ENCODE assay signal across 9 mouse cellular contexts in genomic region chr11:111096612-111097011, GRCm38 (mm10). TPM values are rescaled to one million over a fixed set of nuclear protein-coding genes. Genes with fewer than 3 reads are reported as not detected.
DNase-seq lines count a peak whose midpoint lies in the region; ATAC-seq and TF ChIP-seq lines count a peak whose summit lies in the region.
"Had no signal": no experiment of that assay in that cellular context is flagged by ENCODE, and none has a peak within 500 bp of the region (broad histone marks: within the 10 kb centered on the region; RNA-seq: fewer than 3 reads in every experiment).

No protein-coding gene starts in this region.

- no peak for ATAC-seq in heart, embryonic 11.5 days (replicated peaks; ENCODE audit: insufficient number of reproducible peaks, low FRiP score, low TSS enrichment)
- peak; percentile 85 for ATAC-seq in liver, postnatal 0 days
- no peak for ATAC-seq in liver, embryonic 12.5 days
- no peak for ATAC-seq in CD4-positive, CD25-positive, alpha-beta regulatory T cell, adult 4 months
- no peak for ATAC-seq in hindbrain, embryonic 14.5 days (ENCODE audit: low FRiP score)
- ATAC-seq: hindbrain, postnatal 0 days had no signal

- no peak for TF ChIP-seq CTCF in liver, postnatal 0 days (IDR thresholded peaks at IDR 0.05; ENCODE audit: low read depth)

- 0 out of 2 replicates have a peak, but pooled peaks have one; percentile 17 for TF ChIP-seq EP300 in liver, postnatal 0 days (IDR thresholded peaks at IDR 0.05; ENCODE audit: low read depth)

- H3K36me3 ChIP-seq in heart, embryonic 11.5 days (ENCODE audit: control insufficient read depth, insufficient read depth, low read length) = no peaks in the 10 kb centered on the region
- no peaks in the 10 kb centered on the region for H3K36me3 ChIP-seq in liver, postnatal 0 days (replicated peaks; ENCODE audit: insufficient read depth, low read length)
- H3K36me3 ChIP-seq in liver, embryonic 12.5 days = no peaks in the 10 kb centered on the region
- no peaks in the 10 kb centered on the region for H3K36me3 ChIP-seq in hindbrain, embryonic 14.5 days (replicated peaks; ENCODE audit: control insufficient read depth, insufficient read depth)

- 81% methylated on average over 5 of the region's 5 CpGs for whole genome bisulfite sequencing in heart, embryonic 11.5 days (ENCODE audit: insufficient replicate concordance)
- 41% methylated on average over 5 of the region's 5 CpGs for WGBS in liver, postnatal 0 days (ENCODE audit: insufficient replicate concordance)
- WGBS in liver, embryonic 12.5 days (ENCODE audit: insufficient replicate concordance) = 32% methylated on average over 5 of the region's 5 CpGs
- 92% methylated on average over 5 of the region's 5 CpGs for WGBS in hindbrain, embryonic 14.5 days

- no peaks in the 10 kb centered on the region for H3K27me3 ChIP-seq in heart, embryonic 11.5 days (ENCODE audit: control insufficient read depth, insufficient read depth, low read length)
- H3K27me3 ChIP-seq in liver, postnatal 0 days (ENCODE audit: insufficient read depth, low read length) = no peaks in the 10 kb centered on the region
- no peaks in the 10 kb centered on the region for H3K27me3 ChIP-seq in liver, embryonic 12.5 days (replicated peaks)
- no peaks in the 10 kb centered on the region for H3K27me3 ChIP-seq in hindbrain, embryonic 14.5 days (ENCODE audit: control insufficient read depth, insufficient read depth, low read length)

- H3K4me2 ChIP-seq in heart, embryonic 11.5 days = no peak overlapping the region
- H3K4me2 ChIP-seq in liver, postnatal 0 days (ENCODE audit: low read depth, low read length) = no peak overlapping the region
- H3K4me2 ChIP-seq in liver, embryonic 12.5 days = no peak overlapping the region
- no peak overlapping the region for H3K4me2 ChIP-seq in hindbrain, embryonic 14.5 days (replicated peaks)

- no peak overlapping the region for H3K9ac ChIP-seq in heart, embryonic 11.5 days (ENCODE audit: low read depth, low read length)
- no peak overlapping the region for H3K9ac ChIP-seq in liver, postnatal 0 days (replicated peaks)
- no peak overlapping the region for H3K9ac ChIP-seq in liver, embryonic 12.5 days
- no peak overlapping the region for H3K9ac ChIP-seq in hindbrain, embryonic 14.5 days

- no peak overlapping the region for H3K27ac ChIP-seq in heart, embryonic 11.5 days (ENCODE audit: low read depth, low read length)
- H3K27ac ChIP-seq in liver, postnatal 0 days (ENCODE audit: low read depth) = no peak overlapping the region
- H3K27ac ChIP-seq in liver, embryonic 12.5 days = no peak overlapping the region
- no peak overlapping the region for H3K27ac ChIP-seq in hindbrain, embryonic 14.5 days
- H3K27ac ChIP-seq: hindbrain, postnatal 0 days had no signal

- peak; percentile 36 to 73 for DNase-seq in heart, adult 18-20 months
- DNase-seq in liver, postnatal 0 days = peak; percentile 15
- DNase-seq in lung, postnatal 10 days = peak; percentile 4
- DNase-seq in hindbrain, embryonic 14.5 days (ENCODE audit: low spot score) = no peak
- DNase-seq: thymus, postnatal 36 days had no signal

- no peak overlapping the region for H3K4me3 ChIP-seq in heart, embryonic 11.5 days (ENCODE audit: low read depth, low read length)
- H3K4me3 ChIP-seq in liver, postnatal 0 days (ENCODE audit: low read depth, low read length) = no peak overlapping the region
- H3K4me3 ChIP-seq in liver, embryonic 12.5 days = no peak overlapping the region
- no peak overlapping the region for H3K4me3 ChIP-seq in hindbrain, embryonic 14.5 days (replicated peaks; ENCODE audit: low read length)

- H3K9me3 ChIP-seq in heart, embryonic 11.5 days (replicated peaks; ENCODE audit: control insufficient read depth, low read length) = no peaks in the 10 kb centered on the region
- no peaks in the 10 kb centered on the region for H3K9me3 ChIP-seq in liver, postnatal 0 days (ENCODE audit: low read length)
- H3K9me3 ChIP-seq in liver, embryonic 12.5 days (replicated peaks) = no peaks in the 10 kb centered on the region
- no peaks in the 10 kb centered on the region for H3K9me3 ChIP-seq in hindbrain, embryonic 14.5 days (ENCODE audit: control insufficient read depth, low read length)

- H3K4me1 ChIP-seq in heart, embryonic 11.5 days (ENCODE audit: control insufficient read depth, insufficient read depth, low read length) = no peaks in the 10 kb centered on the region
- H3K4me1 ChIP-seq in liver, postnatal 0 days (ENCODE audit: insufficient read depth) = no peaks in the 10 kb centered on the region
- no peaks in the 10 kb centered on the region for H3K4me1 ChIP-seq in liver, embryonic 12.5 days
- no peaks in the 10 kb centered on the region for H3K4me1 ChIP-seq in hindbrain, embryonic 14.5 days (replicated peaks; ENCODE audit: control insufficient read depth, insufficient read depth, low read length)

RNA-seq across cellular contexts. Expression of gene Kcnj2, which starts 30.6 kb away (rescaled TPM):
- 10 to 100 TPM; 20.5 to 22.1 TPM for total RNA-seq in heart, adult 18-20 months (2021)
- 1.0 and 2.0 TPM in 2 replicates for polyA plus RNA-seq in heart, embryonic 11.5 days (2014; fragmentation: Nextera tagmentation; extraction: Ambion mirVana)
- polyA plus RNA-seq in liver, postnatal 0 days (2015; fragmentation: Nextera tagmentation; extraction: Ambion mirVana) = 0.13 and 0.31 TPM in 2 replicates
- polyA plus RNA-seq in liver, embryonic 12.5 days (2016; fragmentation: Nextera tagmentation; extraction: Ambion mirVana) = 0.30 and 0.45 TPM in 2 replicates
- polyA plus RNA-seq in CD4-positive, CD25-positive, alpha-beta regulatory T cell, adult 4 months (2017; shearing (Covaris generic)) = not detected
- polyA plus RNA-seq in hindbrain, embryonic 14.5 days (2014; fragmentation: Nextera tagmentation; extraction: Ambion mirVana) = 0.50 and 0.56 TPM in 2 replicates
